Mouse (Mus musculus): Measurements from ENCODE around the gene Ice2.

DNA sequence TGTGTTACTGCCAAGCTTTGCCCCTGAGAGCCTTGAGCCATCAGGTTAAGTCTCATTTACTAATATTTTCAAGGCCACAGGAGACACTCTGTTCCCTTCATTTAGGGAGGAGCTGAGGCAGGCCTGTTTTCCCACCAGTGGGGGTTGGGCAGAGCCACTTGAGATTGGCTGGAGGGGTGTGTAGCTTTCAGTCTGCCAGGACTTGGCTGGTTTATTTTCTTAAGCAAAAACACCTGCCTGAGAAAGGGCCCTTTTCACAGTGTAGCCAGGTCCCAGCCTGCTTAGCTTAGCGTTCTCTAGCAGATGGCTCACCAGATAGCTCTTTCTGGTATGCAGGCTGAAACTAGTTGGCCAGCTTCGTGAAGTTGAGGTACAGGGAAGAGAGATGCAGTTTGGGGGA, 61.3 kb downstream of the Ice2 start:
- TF ChIP-seq CTCF (IDR thresholded peaks at IDR 0.05; ENCODE audit: insufficient read depth, low read depth, low read length) (no peak), POLR2A (IDR thresholded peaks at IDR 0.05; ENCODE audit: insufficient read depth, low read depth, low read length) (no peak)
